Mouse (Mus musculus) forebrain, postnatal 0 days (tissue): ENCODE results near the gene Peg3. TPM values are rescaled to one million over a fixed set of nuclear protein-coding genes. Genes with fewer than 3 reads are reported as not detected.

ENCODE experiments used
- ATAC-seq: fragments of 200-750 bp; cut with Nextera tagmentation; 2 replicates; pipeline ENCODE4 v1.8.0; 2017; ENCODE audit warnings: mild to moderate bottlenecking, moderate library complexity
- DNase-seq: peaks from one replicate; pipeline ENCODE4 v3.0.0-alpha.2; 2015
- H3K27ac ChIP-seq: fragments of 300-500 bp; sonication (generic); 2 replicates; pipeline ENCODE4 v1.5.1; 2014; ENCODE audit warnings: low read depth, mild to moderate bottlenecking, antibody characterized with exemption, low read length, moderate library complexity, mixed read lengths
- H3K27me3 ChIP-seq: fragments of 300-500 bp; sonication (generic); 2 replicates; pipeline ENCODE4 v1.6.1; 2014; ENCODE audit warnings: mild to moderate bottlenecking, low read length, mixed read lengths; ENCODE audit not compliant: insufficient read depth
- H3K36me3 ChIP-seq: fragments of 300-500 bp; sonication (generic); 2 replicates; pipeline ENCODE4 v1.6.1; 2014; ENCODE audit warnings: mild to moderate bottlenecking, moderate library complexity; ENCODE audit not compliant: insufficient read depth
- H3K4me1 ChIP-seq: fragments of 300-500 bp; sonication (generic); 2 replicates; pipeline ENCODE4 v1.6.1; 2014; ENCODE audit warnings: antibody characterized with exemption; ENCODE audit not compliant: insufficient read depth
- H3K4me2 ChIP-seq: fragments of 300-500 bp; sonication (generic); 2 replicates; pipeline ENCODE4 v1.6.1; 2014; ENCODE audit warnings: low read depth, mild to moderate bottlenecking, moderate library complexity
- H3K4me3 ChIP-seq: fragments of 300-500 bp; sonication (generic); 2 replicates; pipeline ENCODE4 v1.5.1; 2014; ENCODE audit warnings: low read depth, low read length, mixed read lengths
- H3K9ac ChIP-seq: fragments of 300-500 bp; sonication (generic); 2 replicates; pipeline ENCODE4 v1.6.1; 2014; ENCODE audit warnings: mild to moderate bottlenecking
- H3K9me3 ChIP-seq: fragments of 300-500 bp; sonication (generic); 2 replicates; pipeline ENCODE4 v1.6.1; 2016; ENCODE audit warnings: low read length
- CTCF ChIP-seq: sonication (generic); IDR thresholded peaks from 2 replicates; pipeline ENCODE4 v1.5.1; 2016; ENCODE audit warnings: antibody characterized with exemption, control low read depth, low read depth
- WGBS: fragments of 180-500 bp; shearing (Covaris S2); extraction: QIAGEN DNeasy Blood & Tissue Kit; methylation state at CpG from one replicate; pipeline ENCODE4 v1.1.7; 2014; 5-methylcytosine and 5-hydroxymethylcytosine counted together
- polyA plus RNA-seq: library from polyadenylated mRNA; unstranded; fragments of >200 nt; fragmentation: Nextera tagmentation; extraction: Ambion mirVana; gene quantifications from 2 replicates; pipeline ENCODE4 v1.2.1, GENCODE M21; 2015
- total RNA-seq: library from RNA; depleted of rRNA; stranded (reverse); fragments of >200 nt; gene quantifications from 2 replicates; pipeline ENCODE4 v1.2.3, GENCODE M21; 2014

Gene Peg3
- total and polyA plus RNA-seq, 2 experiments from 2014 or later, result 43.7 to 139 TPM

GRCm38 (mm10) chr7:6736060-6736459 lies 5.8 kb upstream of the Peg3 start:
- H3K27ac ChIP-seq, result no peak overlapping the region
- no peak for ATAC-seq
- H3K4me3 ChIP-seq, result no peak overlapping the region
- no peak overlapping the region for H3K9ac ChIP-seq
- H3K27me3 ChIP-seq, result no peaks in the 10 kb centered on the region
- no peak for DNase-seq
- no peaks in the 10 kb centered on the region for H3K4me1 ChIP-seq
- H3K36me3 ChIP-seq, result no peaks in the 10 kb centered on the region
- H3K9me3 ChIP-seq, result no peaks in the 10 kb centered on the region
- TF ChIP-seq CTCF, result no peak
- 62% methylated on average over 1 of the region's 1 CpGs for WGBS
- H3K4me2 ChIP-seq, result no peak overlapping the region

- H3K9ac ChIP-seq, result peak overlapping the region; percentile 72; the same call in 1 of the 2 replicates
- TF ChIP-seq CTCF, result no peak
- peak overlapping the region; percentile 54 for H3K4me3 ChIP-seq
- H3K27ac ChIP-seq, result no peak overlapping the region
- ATAC-seq (no peak), DNase-seq (peak; percentile 24)
- no peaks in the 10 kb centered on the region for H3K4me1 ChIP-seq
- WGBS, result 52% methylated on average over 4 of the region's 4 CpGs
- H3K27me3 ChIP-seq, result no peaks in the 10 kb centered on the region
- H3K36me3 ChIP-seq, result no peaks in the 10 kb centered on the region
- 0 out of 2 replicates have a peak, but pooled peaks cover 7% of the 10 kb centered on the region for H3K9me3 ChIP-seq
- peak overlapping the region; percentile 52 for H3K4me2 ChIP-seq
Observed at GRCm38 (mm10) chr7:6731930-6732329, 1.7 kb upstream of the Peg3 start.

DNA sequence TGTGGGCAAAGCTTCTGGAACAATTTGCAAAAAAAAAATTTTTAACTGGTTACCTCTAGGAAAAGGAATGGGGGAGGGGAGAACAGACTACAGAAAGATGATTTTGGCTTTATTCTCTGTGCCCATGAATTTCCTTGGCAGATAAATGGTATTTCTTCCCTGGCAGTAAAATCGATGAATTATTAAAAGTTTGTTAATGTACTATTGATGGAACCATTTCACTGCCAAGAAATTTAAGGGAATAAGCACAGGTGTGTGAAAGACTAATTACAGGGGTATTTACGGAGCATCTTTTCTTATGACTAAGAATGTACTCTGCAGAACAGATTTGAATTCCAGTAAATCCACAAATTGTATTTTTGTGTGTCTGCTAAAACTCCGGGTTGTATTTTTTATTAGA lies 1.1 kb upstream of the Peg3 start:
- Histone ChIP-seq H3K4me3 (peak overlapping the region; percentile 54), H3K27me3 (no peaks in the 10 kb centered on the region), H3K27ac (0 out of 2 replicates have a peak overlapping the region, but pooled peaks have one; percentile 68), H3K4me1 (no peaks in the 10 kb centered on the region), H3K36me3 (no peaks in the 10 kb centered on the region), H3K9ac (peak overlapping the region; percentile 72), H3K4me2 (peak overlapping the region; percentile 52), H3K9me3 (0 out of 2 replicates have a peak, but pooled peaks cover 7% of the 10 kb centered on the region)
- ATAC-seq (no peak), DNase-seq (no peak)
- WGBS, result 45% methylated on average over 3 of the region's 3 CpGs
- no peak for TF ChIP-seq CTCF

- Histone ChIP-seq H3K9ac (peak overlapping the region; percentile 72), H3K4me2 (peak overlapping the region; percentile 52), H3K36me3 (no peaks in the 10 kb centered on the region), H3K27me3 (no peaks in the 10 kb centered on the region), H3K9me3 (0 out of 2 replicates have a peak, but pooled peaks cover 7% of the 10 kb centered on the region), H3K4me1 (no peaks in the 10 kb centered on the region), H3K4me3 (peak overlapping the region; percentile 54), H3K27ac (peak overlapping the region; percentile 68)
- TF ChIP-seq CTCF, result no peak
- 43% methylated on average over 15 of the region's 15 CpGs for whole genome bisulfite sequencing
- DNase-seq (peak; percentile 55), ATAC-seq (no peak)
Observed at GRCm38 (mm10) chr7:6730801-6731200, 570 bp upstream of the Peg3 start.

DNA sequence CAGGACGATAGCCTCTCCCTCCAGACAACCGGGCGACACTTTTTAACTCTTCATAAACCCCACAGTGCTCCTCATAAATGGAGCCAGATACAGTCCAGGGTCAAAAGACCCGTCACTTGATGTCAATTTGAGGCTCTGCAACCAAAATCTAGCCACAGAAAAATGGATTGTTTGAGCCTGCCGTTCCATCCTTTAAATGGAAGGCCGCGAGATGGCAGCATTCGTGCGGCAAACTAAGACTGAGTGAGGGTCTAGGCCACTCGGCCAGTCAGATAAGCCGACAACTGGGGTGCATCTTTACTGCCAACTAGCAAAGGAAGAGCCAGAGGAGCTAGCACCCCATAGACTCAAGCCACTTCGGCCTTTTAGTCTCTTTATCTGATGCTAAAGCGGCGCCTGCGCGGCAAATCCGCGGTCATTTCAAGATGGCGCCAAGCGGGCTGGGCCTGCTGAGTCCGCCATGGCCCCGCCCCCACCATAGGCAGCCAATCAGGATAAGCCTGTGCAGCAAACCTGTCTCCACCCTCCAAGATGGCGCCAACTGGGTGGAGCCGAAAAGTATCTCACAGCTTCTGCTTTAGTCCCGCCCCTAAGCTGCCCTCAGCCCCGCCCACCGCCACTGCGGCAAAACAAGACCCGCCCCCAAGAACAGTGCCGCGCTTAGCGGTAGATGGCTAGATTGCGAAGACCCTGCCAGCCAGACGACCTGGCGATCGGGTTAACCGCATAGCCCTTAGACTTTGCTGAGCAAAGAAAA lies 992 bp downstream of the Peg3 start:
- peak; percentile 54 for TF ChIP-seq CTCF
- WGBS, result 51% methylated on average over 37 of the region's 37 CpGs
- Histone ChIP-seq H3K4me2 (peak overlapping the region; percentile 52), H3K27me3 (no peaks in the 10 kb centered on the region), H3K4me1 (no peaks in the 10 kb centered on the region), H3K9me3 (0 out of 2 replicates have a peak, but pooled peaks cover 7% of the 10 kb centered on the region), H3K36me3 (peaks cover 7% of the 10 kb centered on the region), H3K9ac (peak overlapping the region; percentile 72), H3K27ac (peak overlapping the region; percentile 92), H3K4me3 (peak overlapping the region; percentile 54)
- DNase-seq, result peak; percentile 95
- ATAC-seq, result peak; percentile 32

GRCm38 (mm10) chr7:6728263-6728931 lies 1.8 kb downstream of the Peg3 start:
- 41% methylated on average over 19 of the region's 19 CpGs for WGBS
- ATAC-seq (peak; percentile 73), DNase-seq (peak; percentile 97)
- Histone ChIP-seq H3K9ac (peak overlapping the region; percentile 56), H3K4me3 (peak overlapping the region; percentile 54), H3K27me3 (no peaks in the 10 kb centered on the region), H3K27ac (peak overlapping the region; percentile 92), H3K4me2 (peak overlapping the region; percentile 52), H3K36me3 (peaks cover 7% of the 10 kb centered on the region), H3K9me3 (0 out of 2 replicates have a peak, but pooled peaks cover 7% of the 10 kb centered on the region), H3K4me1 (no peaks in the 10 kb centered on the region)
- no peak for TF ChIP-seq CTCF
